Mouse (Mus musculus): ENCODE measurements around the gene Lgals7.

The Lgals7 gene

DNA sequence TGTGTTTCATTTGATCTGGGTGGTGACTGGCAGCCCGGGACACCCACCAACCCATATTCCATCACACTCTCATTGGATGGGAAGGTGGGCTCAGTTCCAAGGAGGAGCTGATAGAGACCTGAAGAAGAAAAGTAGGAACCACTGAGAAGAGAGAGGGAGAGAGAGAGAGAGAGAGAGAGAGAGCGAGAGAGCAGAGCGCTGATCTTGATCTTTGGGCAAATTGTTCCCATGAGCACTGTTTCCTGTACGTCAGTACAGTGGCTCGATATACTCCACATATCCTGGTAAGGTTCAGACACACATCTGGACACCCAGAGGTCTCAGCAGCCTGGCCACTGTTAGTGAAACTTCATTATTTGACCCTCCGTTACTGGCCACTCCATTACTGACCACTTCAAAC, at the start of gene Lgals7:
Lgals7 (plus strand) TSS at position 314 of the 400 bp plus-strand sequence.
- DNase-seq (ENCODE audit: low spot score in 2 of 2): no peak

DNA sequence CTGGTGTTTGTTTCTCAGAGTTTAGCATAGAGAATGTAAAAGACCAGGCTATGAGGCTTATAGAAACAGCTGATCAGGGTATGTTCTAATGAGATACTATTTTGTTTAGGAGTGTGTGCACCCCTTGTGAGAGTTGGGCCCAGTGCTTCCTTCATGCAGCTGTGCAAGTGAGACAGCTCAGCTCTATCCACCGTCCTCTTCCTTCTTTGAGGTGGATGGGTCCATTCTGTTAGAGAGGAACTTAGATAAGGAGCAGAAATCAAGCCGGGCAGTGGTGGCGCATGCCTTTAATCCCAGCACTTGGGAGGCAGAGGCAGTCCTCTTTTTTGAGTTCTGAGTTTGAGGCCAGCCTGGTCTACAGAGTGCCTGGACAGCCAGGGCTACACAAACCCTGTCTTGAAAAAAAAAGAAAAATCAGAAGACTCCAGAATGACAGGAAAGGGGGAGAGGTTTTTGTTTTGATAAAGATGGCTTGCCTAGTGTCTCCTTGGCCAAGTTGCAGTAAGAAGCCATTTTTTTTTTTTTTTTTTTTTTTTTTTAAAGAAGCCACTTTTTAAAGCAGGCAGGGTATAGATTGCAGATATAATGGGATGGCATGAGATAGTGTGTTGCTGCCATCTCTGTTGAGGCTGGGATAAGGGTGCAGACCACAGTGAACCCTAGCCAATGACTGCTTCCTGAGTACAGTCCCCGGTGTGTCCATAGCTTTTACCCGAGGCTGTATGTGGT, 49.2 kb upstream of the Lgals7 start:
- DNase-seq (ENCODE audit: low spot score in 2 of 2): no peak

DNA sequence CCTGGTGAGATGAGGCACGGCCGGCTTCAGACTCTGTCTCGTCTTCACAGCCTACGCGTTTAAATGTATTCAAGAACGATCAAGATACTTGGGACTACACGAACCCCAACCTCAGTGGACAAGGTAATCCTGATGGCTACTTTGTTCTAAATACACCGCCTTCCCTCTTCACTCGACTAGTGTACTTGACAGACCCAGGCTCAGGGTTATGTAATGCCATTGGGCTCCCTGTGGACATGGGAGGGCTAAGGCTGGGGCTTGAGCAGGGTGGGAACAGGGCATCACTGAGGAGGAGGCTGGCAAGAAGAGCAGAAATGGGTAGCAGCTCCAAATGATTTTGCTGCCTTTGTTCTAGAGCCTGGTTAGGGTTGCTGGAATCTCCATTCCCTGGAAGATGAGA, 48.4 kb upstream of the Lgals7 start:
- DNase-seq (ENCODE audit: low spot score in 2 of 2): no peak

DNA sequence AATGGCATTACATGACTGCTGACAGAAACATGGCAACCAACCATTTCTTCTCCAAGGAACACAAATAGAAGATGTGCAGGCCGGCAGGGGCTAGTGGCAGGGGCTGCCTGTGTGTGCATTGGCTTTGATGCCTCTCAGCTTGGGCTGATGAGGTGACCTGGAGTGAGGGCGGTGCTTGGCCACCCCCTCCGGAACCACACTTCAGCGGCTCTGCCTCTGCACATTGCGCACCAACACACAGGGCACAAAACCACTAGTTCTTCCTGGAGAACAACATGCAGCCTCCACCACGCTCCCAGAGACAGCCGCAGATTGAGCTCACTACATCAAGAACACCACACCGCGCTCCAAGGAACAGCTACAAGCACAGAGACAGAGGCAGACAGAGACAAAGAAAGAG, 47.5 kb upstream of the Lgals7 start:
- no peak for DNase-seq (ENCODE audit: low spot score in 2 of 2)

DNA sequence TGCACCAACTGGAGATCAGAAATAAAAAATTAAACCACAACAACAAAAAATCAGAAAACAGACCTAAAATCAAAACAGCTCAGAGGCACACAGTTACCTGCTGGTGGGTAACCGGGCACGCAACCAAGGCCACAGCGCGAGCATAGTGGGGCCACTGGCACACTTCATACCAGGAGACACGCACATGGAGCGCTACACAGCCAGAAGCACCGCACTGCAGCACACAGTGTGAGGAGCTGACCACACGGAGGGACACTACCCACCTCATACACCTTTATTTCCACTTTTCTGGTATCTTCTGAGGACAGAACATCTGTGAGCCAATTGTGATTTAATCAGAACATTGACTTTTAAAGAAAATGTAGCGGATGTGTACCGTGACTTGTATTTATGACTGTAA, 46.7 kb upstream of the Lgals7 start:
- no peak for DNase-seq (ENCODE audit: low spot score in 2 of 2)

DNA sequence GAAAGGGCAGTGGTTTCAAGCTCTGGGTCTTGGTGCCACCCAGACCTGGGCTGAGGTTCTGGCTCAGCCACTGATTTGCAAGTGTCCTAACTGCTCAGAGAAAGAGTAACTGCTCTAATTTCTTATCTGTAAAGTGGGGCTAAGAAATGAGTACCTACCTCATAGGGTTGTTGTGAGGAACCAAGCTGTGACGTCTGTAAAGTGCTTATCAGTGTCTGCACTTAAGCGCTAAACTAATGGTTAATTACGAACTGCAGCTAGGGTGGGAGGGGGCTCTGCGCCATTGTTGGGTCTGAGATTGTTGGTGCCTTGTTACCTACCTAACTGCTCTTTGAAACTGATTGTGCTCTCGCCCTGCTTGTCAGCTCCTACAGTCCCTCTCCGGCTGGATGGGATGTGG, 46.1 kb upstream of the Lgals7 start:
- DNase-seq (ENCODE audit: low spot score in 2 of 2): no peak

DNA sequence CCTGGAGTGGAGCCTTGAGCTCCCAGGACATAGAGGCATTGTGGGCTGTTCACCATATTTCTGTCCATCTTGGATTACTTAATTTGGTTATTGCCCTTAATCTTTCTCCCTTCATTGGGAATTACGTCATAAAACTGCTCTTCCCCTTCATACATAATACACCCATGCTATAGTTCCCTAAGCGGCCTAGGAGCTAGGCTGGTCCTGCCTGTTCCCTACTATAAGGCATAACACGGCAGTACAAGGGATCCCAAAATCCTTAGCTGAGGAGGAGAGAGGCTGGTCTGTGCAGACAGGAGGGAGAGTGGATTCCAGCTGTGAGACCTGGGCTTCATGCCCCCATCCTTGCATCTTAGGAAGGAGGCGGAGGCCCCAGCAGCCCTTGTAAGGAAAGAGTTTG, 45.7 kb upstream of the Lgals7 start:
- no peak for DNase-seq (ENCODE audit: low spot score in 2 of 2)

DNA sequence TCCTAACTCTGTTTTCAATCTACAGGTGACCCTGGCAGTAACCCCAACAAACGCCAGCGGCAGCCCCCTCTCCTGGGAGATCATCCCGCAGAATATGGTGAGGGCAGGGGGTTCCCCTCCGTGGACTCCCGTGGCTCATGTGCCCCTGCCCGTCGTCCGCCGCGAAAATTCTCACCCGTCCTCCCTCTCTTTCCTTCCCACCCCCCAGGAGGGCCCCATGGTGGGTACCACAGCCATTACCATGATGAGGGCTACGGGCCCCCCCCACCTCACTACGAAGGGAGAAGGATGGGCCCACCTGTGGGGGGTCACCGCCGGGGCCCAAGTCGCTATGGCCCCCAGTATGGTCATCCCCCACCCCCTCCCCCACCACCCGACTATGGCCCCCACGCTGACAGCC, 45.2 kb upstream of the Lgals7 start:
- DNase-seq (ENCODE audit: low spot score in 2 of 2): no peak

DNA sequence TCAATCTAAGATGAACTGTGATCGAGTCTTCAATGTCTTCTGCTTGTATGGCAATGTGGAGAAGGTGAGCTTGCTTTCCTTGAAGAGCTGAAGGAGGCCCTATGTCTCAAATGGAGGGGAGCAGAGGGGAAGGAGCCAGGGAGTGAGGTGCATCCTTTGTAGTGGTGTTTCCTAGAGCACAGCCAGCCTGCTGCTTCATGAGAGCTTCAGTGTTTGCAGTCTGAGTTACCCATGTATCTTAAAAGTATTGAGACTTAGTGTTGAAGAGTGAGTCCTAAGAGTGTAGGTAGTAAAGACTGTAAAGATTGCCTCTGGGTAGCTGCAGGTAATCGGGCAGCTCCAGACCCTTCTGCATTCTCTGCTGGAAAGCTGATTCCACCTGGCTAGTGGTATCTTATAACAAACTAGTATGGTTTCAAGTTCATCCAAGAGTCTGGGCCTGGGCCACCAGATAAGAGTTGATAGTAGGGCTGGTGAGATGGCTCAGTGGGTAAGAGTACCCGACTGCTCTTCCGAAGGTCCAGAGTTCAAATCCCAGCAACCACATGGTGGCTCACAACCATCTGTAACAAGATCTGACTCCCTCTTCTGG, 44.7 kb upstream of the Lgals7 start:
- no peak for DNase-seq (ENCODE audit: low spot score in 2 of 2)

DNA sequence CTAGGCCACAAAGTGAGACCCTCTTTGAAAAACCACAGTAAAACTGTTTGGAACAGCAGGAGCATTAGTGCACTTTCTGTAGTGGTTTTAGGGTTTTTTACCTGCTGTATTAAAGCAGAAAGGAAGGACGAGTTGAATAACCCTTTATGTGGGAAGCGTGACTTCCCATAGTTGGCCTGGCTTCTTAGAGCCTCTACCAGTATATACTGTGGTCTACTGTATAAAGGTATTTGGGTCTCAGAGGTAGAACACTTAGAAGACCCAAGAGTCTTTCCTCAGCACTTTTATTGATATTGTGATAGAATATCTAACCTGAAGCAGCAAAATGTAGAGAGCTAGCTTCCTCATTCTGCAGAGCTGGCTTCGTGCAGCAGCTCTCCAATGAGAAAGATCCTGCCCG, 44.1 kb upstream of the Lgals7 start:
- no peak for DNase-seq (ENCODE audit: low spot score in 2 of 2)

DNA sequence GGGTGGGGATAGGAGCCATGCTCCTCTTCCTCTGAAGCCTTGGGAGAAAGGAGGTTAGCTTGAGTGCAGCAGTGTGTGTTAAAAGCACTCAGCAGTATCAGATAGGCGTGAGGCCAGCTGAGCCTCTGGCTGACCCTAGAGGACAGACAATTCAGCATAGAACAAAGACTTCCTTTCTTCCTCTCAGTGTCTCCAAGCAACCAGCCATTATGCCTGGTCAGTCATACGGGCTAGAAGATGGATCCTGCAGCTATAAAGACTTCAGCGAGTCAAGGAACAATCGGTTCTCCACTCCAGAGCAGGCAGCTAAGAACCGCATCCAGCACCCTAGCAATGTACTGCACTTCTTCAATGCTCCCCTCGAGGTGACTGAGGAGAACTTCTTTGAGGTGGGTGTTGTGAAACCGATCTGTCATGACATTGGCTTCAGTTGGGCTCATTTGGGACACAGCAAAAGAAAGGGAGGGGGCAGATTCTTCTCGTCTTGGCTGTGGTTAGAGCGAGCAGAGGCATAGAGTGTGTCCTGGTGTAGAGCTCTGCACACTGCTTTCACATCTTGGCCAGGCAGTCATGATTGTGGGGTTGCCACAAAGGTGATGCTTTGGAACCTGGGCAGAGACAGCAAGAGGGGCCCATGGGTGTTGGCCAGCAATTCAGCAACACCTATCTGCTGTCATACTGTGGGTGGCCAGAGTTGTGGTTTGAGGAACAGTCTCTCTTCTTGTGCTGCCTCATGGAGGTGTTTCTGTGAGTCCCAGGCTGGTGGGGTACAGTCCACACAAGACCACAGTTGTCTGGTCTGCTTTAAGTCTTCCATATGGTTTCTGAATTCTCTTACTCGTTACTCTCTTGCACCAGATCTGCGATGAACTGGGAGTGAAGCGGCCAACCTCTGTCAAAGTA, 43.0 kb upstream of the Lgals7 start:
- no peak for DNase-seq (ENCODE audit: low spot score in 2 of 2)

DNA sequence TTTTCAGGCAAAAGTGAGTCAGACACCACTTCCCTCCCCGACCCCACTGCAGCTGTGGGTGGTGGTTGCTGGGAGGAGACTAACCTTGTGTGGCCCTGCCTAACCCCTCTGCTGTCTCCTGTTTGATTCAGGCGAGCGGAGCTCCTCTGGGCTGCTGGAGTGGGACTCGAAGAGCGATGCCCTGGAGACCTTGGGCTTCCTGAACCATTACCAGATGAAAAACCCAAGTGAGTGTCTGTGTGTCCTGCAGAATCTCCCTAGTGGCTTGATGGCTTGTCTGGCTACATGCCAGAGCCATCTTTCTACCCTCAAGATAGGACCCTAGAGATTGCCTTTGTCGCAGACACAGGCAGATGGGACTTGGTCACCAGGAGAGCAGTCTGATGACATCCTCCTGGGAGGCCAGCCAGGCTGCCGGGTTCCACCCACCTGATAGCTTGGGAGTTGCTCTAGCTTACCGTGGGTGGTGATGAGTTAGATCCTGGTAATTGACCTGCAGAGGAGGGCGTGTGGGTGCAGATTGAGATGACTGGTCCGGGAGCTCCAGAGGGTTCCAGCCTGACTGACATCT, 42.3 kb upstream of the Lgals7 start:
- no peak for DNase-seq (ENCODE audit: low spot score in 2 of 2)

DNA sequence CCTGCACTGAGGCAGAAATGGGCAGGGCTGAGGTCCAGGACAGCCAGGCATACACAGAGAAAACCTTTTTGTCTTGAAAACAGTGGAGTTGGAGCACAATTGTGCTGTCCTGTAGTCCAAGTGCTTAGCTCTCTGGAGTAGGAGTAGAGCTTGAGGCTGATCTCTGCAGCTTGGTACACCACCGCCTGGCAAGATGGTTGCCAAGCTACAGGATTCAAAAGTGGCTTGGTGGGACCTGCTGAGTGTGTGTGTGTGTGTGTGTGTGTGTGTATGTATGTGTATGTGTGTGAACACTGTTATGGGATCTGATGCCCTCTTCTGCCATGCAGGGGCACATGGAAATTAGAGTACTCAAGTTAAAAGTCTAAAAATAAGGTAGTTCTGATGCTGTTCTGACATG, 41.1 kb upstream of the Lgals7 start:
- no peak for DNase-seq (ENCODE audit: low spot score in 2 of 2)

DNA sequence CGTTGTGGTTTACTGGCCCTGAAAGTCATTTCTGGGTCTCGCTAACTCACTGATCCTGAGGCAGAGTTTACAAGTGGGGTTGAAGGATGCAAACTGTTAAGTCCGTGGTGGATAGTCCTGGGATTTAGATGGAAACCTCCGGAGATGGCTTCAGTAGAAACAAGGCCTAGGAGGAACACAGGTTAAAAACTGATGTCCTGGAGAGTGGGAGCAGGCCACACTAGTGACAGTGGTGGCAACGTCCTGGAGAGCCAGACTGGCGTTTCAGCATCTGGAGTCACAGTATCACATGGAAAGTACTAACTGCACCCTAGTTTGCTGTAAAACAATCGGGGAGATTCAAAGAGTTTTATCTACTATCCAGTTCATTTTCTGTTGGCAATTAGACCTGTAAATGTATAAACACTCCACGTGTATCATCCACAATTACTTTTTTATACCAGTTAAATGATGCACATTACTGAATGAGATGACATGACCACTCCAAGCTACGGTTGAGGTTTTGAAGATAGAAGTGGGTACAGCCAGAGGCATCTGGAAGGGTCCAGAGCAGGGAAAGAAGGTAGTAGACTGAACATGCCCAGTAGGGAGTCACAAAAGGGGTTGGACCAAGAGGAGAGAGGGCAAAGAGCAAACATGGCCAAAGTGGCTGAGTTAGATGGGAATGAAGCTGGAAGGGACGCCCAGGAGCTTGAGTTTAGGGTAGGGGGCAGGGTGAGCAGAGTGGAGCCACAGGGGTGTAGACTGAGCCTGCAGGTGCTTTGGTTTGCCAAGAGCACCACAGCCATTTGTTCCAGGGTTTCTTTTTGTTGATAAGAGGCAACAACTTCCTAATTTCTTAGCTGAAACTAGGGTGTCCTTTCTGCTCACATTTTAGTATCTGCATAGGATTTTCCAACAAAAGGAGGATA, 40.4 kb upstream of the Lgals7 start:
- no peak for DNase-seq (ENCODE audit: low spot score in 2 of 2)

DNA sequence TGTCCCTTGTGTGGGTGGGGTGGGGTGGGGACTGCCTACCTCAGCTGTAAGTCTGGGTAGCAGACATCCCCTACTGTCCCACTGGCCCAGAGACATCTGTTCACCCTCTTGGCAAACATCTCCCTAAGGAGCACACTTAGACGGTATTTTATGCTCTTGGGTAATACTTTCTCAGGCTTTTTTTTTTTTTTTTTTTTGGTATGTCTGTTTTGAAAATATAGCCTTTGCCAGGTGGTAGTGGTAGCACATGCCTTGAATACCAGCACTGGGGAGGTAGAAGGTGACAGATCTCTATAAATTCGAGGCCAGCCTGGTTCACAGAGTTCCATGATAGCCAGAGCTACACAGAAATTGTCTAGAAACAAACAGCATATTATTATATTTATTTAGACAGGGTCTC, 39.7 kb upstream of the Lgals7 start:
- DNase-seq (ENCODE audit: low spot score in 2 of 2): no peak

DNA sequence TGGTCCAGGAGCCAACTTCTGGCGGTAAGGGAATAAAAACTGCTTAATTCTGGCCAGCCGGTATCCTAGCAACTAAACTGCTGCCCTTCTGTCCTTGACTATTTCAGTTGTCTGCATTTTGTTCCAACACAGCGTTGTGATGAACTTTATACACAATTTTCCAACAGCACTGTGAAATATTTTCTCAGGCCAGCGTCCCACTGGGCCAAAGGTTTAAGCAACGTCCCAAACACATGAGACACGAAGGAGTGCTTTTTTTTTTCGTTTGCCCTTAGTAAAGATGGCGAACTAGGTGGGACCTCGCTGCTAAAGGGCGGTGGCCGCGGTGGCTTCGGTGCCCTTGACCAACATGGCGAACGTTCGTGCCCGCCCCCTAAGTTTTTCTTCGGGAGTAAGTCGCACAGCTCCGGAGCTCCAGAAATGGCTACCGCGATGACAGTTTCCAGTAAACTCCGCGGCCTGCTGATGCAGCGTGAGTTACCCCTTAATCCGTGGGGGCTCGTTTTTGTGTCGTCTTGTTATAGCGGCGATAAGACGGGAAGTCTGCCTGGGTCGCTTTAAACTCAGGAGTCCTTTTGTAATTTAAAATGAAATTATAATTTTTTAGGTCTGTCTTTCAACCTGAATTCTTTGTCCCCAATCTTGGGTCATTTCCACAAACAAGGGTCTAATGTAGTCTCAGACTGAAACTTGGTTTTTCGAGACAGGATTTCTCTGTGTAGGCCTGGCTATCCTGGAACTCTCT, 38.5 kb upstream of the Lgals7 start, which contains the start of gene Ech1:
Ech1 (plus strand) TSS at position 277 of the 745 bp plus-strand sequence.
- DNase-seq (ENCODE audit: low spot score in 2 of 2): peak; percentile 90 to 94

DNA sequence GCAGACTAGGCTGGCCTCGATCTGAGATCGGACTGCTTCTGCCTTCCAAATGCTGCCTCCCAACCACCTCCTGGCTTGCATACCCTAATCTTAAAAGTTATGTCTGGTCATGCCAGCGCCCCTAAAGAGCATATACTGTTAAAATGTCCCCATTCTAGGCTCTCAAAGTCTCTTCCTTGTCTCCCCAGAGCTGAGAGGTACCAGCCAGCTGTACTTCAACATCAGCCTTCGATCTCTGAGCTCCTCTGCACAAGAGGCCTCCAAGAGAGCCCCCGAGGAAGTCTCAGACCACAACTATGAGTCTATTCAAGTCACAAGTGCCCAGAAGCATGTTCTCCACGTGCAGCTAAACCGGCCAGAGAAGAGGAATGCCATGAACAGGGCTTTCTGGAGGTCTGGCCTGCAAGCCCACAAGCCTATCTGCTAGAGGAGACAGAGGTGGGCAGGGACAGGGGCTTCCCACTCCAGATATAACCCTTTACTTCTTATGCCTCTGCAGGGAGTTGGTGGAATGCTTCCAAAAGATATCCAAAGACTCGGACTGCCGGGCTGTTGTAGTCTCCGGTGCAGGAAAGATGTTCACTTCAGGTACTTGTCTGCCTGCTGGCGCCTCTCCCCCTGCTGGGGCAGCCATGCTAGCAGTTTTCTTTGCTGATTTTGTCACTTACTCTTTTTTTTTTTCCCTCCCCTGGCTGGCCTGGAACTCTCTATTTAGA, 37.8 kb upstream of the Lgals7 start:
- peak in 1 of 2 experiments; percentile 45 for DNase-seq (ENCODE audit: low spot score in 2 of 2)

DNA sequence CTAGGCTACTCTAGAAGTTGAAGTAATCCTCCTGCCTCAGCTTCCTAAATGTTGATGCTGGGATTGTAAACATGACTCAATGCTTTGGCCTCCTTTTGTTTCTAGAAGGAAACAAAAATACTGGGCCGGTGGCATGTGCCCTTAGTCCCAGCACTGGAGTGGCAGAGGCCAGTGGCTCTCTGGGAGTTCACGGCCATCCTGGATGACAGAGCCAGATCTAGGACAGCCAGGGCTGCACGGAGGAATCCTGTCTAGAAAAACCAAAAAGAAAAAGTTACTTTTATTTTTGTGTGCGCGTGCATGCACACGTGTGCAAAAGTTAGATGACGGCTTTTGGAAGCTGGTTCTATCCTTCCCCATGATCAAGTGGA, 37.3 kb upstream of the Lgals7 start:
- DNase-seq (ENCODE audit: low spot score in 2 of 2): no peak

DNA sequence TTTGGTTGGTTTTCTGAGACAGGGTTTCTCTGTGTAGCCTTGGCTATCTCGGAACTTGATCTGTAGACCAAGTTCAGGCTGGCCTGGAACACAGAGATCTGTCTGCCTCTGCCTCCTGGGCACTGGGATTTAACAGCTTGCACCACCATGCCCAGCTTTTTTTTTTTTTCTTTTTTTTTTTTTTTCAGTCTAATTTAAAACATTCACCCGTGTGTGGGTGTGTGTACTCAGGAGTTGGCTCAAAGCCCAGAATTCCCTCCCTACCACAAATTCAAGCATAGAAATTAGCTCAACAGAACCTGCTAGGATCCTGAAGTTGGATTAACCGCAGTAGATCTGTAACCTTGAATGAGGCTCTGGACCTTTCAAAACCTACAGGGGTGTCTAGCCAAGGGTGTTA, 36.3 kb upstream of the Lgals7 start:
- DNase-seq (ENCODE audit: low spot score in 2 of 2): no peak

DNA sequence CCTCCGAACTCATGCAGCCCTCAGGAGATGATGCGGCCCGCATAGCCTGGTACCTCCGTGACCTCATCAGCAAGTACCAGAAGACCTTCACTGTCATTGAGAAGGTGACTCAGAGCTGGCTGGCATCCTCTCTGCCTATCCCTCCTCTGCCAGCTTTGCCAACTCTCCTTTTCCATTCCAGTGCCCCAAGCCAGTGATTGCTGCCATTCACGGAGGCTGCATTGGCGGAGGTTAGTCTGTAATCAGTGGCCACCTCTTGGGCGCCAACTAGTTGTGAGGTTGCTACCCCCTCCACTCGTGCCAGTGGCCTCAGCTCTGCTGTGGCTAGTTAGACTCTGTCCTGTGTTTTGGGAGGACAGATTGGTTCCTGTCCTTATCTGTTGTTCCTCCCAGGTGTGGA, 33.8 kb upstream of the Lgals7 start:
- DNase-seq (ENCODE audit: low spot score in 2 of 2): no peak

Data from urinary bladder, postnatal 4 days (tissue).